Mouse (Mus musculus) liver, embryonic 14.5 days (tissue): ENCODE results near the gene Krt80.

Experiments
- CTCF ChIP-seq: IDR thresholded peaks from 2 replicates; pipeline ENCODE4 v1.5.1; 2016; ENCODE audit warnings: antibody characterized with exemption, low read depth, control low read depth
- EP300 ChIP-seq: IDR thresholded peaks from 2 replicates; pipeline ENCODE4 v1.6.1; 2016; ENCODE audit warnings: antibody characterized with exemption, low read depth

GRCm38 (mm10) chr15:101378646-101379045, 8.7 kb upstream of the Krt80 start:
- TF ChIP-seq EP300 (no peak), CTCF (no peak)
